Mouse (Mus musculus) thymus, postnatal 4 days (tissue): ENCODE data around the gene Sergef.
A peak's percentile ranks its signal among the peaks of the same experiment; 100 is the strongest.

Experiments used
- DNase-seq: peaks from one replicate; pipeline ENCODE4 v3.0.0; 2021

Gene Sergef

DNA sequence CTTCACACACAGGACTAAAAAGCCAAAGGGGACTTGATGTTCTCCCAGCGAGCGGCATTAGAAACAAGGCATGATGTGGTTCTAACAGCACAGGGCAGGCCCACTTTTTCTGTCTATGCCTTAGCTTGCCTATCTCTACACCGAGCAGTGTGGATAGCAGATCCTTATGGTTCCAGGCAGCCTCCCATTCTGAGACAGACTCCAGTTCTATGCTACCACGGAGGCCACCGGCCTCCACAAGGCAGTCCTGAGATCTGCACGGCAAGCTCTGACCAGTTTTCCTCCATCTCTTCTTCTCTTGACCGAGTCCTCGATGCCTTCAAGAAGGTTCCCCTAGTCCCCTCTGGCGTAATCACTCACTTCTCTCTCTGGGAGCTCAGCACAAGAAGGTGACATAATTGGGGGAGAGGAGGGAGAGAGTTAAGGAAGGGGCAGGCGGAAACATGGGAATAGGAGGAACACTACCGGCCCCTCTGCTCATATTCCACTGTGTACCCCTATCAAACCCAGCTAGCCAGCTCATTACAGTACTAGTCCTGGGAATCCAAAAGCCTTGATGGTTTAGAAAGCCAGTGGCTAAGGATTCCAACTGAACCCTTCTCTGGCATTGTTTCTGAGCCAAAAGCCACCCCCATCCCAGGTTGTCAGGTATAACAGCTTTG, 104.7 kb downstream of the Sergef start:
- no peak for DNase-seq

DNA sequence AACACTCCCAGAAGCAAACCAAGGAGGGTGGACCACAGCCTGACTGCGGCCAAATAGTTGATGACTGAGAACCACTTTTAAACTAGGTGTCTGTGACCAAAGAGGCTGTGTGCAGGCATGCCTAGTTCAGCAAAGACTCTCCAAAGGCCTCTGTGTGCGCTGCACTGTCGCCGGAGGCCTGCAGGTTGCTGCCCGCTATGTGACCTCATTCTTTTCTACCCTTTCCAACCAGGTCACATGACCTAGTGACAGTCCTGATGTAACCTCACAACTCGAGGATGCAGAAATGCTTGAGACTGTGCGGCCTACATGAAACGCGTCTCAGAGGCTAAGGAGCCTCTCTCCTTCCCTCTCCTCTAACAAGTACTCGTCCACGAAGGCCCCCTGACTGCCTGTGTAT, 106.1 kb downstream of the Sergef start:
- DNase-seq, result peak; percentile 33

DNA sequence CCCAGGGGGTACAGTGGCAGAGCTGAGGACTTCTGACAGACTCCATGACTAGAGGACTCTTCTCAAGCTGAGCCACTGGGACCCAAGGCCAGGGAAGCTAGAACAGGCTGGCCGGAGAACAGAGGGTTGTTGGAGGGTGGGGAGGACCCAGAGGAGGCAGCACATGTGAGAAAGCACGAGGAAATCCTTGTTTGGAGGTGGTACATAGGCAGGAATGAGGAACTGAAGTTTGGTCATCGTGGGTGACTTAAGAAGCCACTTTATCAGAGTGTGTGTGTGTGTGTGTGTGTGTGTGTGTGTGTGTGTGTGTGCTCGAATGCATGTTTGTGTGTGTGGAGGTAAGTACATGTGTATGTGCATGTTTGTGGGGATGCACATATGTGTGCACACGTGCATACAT, 108.3 kb downstream of the Sergef start:
- DNase-seq, result no peak

- DNase-seq, result no peak
These were observed 109.7 kb downstream of the Sergef start for GRCm38 (mm10) chr7:46529930-46530329.

GRCm38 (mm10) chr7:46529259-46529658, 110.3 kb downstream of the Sergef start:
- no peak for DNase-seq

GRCm38 (mm10) chr7:46526665-46527154, 112.9 kb downstream of the Sergef start:
- DNase-seq, result no peak

DNA sequence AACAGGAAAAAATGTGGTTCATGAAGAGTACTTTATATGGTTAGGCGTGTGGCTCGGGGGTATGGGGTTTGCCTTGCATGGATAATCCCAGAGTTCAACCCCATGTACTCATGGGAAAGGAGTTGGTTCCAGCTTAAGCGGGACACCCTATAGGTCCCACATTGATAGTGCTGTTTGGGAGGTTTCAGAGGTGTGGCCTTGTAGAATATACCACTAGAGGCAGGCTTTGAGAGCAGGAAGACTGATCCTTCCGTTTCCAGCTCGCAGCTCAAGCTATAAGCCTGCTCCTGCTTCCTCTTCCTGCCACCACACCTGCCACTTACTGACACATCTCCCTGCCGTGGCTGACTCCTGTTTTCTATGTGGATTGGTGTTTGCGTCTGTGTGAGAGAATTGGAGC, 116.4 kb downstream of the Sergef start:
- no peak for DNase-seq

DNA sequence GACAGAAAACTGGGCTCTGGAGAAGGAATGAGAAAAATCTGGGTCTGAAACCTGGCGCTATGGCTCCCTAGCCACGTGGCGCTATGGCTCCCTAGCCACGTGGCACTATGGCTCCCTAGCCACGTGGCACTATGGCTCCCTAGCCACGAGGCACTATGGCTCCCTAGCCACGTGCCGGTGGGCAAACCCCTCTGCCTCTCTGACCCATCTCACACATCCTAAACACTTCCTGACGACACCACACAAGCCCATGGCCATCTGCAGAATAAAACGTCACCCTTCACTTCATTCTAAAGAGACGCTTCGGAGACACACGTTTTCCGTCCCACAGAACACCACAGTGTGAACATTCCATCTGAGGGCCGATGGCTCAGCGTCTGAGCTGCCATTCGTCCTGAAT, 117.8 kb downstream of the Sergef start:
- no peak for DNase-seq

DNA sequence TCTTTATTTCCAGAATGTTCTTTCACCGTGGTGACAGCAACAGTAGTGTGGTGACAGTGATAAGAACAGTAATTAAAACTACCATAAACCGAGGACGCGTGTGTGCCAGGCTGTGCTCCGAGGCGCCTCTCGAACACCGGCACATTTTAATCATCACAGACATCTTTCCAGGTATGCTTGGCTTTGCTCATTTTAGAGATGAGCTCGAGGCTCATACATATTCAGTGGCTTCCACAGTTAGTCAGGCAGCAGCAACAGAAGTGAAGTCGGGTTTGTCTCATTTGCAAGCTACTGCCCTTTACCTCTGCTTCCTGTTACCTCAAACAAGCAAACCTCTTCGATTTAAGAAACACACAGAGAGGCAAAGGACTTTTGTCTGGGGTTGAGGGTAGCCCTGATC, 120.5 kb downstream of the Sergef start:
- DNase-seq, result no peak

DNA sequence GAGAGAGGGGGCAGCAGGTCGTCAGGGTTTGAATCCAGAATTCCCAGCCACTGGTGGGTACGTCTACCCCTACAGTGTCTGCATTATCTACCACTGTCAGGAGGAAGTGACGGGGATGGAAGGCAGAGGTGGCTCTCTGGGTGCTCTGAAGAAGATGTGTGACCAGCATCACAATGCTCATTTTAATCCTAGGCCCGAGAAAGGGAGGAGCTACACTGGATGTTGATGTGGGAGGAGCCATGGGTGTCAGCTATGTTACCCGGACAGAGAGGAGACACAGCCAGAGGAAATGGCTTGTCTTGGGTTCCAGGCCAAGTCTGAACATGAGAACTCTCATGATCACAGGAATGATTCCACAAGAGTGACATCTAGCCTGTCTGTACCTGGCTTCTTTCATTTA, 122.4 kb downstream of the Sergef start:
- no peak for DNase-seq

- peak; percentile 38 for DNase-seq
These were observed 123.6 kb downstream of the Sergef start for GRCm38 (mm10) chr7:46515960-46516359.

DNA sequence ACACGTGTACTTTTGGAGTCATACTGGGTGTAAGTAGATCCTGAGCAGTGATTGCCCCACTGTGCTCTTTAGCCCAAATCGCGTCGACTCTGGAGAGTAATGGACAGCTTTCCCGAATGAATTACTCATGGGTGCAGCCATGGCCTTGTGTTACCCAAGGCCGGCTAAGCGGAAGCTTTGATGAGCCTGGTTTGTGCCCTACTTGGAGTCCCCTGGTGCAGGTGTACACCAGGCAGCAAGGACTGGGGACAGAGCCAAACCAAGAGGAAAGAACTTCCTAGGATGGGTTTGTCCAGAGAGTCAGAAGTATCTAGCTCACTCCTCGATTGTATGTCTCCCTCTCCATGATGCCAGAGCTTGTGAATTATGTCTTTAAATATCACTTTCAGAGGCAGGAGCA, 124.6 kb downstream of the Sergef start:
- no peak for DNase-seq

DNA sequence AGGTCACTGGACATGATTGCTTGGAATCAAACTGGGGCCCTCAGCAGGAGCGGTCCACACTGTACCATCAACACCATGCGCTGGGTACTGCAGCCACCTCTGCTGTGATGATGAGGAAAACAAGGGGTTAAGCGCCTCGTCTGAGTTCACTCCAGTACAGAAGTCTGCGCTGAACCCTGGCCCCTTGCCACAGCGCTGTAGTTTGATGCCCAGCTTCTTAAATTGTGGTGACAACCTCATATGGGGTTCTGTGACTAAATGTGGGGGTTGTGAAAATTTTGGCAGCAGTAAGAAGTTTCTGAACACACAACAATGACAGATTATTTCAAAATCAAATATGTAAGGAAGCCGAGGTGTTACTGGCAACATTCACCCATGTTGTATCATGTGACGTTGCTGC, 126.0 kb downstream of the Sergef start:
- DNase-seq, result no peak

- DNase-seq, result no peak
These were observed 126.8 kb downstream of the Sergef start for GRCm38 (mm10) chr7:46512792-46513191.

- DNase-seq, result no peak
These were observed 128.8 kb downstream of the Sergef start for GRCm38 (mm10) chr7:46510806-46511205.

DNA sequence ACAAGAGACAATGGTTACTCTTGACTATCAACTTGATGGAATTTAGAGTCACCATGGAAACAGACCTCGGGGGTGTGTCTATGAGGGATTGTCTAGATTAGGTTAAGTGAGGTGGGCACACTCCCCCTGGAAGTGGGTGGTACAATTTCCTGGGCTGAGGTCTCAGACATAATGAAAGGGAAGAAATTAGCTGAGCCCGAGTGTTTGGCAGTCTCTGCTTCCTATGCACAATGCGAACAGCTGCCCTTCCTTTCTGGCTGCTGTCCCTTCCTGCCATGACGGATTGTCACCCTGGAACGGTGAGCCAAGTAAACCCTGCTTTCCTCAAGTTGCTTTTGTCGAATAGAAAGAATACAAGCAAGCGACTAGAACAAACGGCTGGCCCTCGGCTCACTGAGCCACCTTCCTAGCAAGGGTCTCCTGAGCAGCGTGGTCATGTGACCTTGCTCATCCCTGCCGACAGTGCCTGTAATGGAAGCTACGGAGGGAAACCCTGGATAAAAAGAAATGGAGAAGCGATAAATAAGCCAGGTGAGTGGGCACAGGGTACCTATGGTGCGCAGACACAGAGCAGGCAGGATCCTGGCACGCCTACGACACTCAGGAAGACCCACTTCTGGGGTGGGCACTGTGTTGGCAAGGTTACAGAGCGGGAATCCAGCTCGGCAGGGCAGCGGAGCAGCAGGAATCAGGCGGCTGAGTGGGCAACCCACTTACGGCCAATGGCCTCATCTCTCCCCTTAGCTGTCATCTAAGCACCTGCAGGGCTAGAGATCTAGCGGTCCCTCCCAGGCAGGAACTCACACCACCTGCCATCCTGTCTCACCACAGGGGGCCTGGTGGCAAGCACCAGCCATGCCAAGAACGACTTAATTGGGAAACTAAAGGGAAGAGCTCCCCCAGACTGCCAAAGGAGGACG, 130.0 kb downstream of the Sergef start:
- DNase-seq, result no peak

DNA sequence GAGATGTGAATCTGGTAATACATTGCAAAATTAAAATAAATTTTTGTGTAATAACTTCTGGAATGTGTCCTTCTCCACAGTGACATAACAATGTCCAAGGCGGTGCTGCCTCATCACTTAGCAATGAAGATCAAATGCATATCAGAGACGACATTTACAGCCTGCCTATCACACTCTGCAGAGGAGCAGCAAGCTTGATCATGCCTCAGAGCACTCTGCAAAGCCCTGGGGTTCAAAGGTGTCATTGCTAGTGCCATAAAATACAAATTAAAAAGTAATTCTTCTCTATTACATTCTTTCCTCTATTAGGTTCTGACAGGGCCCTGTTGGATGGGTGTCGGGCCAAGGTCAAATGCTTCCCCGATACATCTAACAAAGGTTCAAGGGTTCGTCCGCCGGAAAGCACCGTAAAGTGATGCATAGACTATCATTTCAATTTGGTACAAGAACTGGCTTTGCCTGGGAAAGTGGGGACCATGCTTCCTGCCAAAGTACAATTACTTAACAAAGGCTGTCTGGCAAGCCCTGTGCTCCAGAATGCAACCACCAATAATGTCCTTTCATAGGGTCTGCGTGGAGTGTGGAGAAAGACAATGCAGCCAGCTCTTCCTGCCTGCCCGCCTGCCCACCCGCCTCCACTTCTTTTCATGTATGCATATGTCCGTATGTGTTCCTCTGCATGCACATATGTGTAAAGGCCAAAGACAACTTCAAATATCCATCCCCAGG, 130.9 kb downstream of the Sergef start:
- DNase-seq, result no peak

DNA sequence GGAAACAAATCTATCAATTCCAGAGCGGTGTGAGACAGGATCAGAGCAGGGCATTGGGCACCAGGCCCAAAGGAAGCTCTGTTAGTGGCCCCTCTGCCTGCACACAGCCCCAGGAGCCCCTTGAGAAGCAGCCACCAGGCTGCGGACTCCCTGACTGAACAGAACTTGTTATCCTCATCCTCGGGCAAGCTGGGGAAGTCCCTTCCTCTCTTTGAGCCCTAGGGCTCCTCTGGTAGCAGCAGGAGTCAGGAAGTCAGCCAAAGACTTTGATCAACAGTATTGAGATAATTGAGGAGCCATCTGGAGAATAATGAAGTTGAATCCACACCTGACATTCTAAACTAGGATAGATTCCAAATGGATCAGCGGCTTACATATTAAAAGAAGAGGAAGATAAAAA, 135.4 kb downstream of the Sergef start:
- DNase-seq, result peak; percentile 24

DNA sequence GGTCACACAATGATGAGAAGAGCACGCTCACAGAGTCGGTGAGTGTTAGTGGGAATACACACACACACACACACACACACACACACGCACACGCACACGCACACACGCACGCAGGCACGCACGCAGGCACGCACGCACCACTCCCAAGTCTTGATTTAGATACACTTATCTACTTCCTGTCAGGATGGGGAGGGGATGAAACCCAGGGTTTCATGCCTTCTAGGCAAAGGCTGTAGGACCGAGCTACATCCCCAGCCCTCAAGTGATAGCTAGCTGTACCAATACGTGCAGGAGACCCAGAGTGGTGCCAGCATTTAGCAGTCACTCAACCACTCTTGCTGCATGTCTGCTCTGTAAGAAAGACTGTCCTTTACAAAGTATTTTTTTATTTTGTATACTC, 137.0 kb downstream of the Sergef start:
- no peak for DNase-seq

DNA sequence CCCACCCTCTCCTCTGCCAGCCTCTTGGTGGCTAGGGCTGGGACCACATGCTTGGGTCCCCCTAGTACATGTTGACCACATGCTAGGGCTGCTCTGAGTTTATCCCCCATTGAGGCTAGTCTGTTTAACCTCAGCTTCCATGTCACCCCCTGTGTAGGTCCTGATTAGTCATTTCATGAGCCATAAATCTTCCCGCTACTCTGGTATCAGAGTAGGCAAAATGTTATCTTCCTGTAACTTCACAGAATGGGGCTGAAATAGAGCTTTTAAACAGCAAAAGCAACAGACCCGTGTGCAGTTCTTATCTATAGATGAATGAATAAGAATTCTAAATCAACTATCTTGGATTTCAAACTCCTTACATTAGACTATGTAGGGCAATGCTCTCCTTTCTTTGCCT, 138.1 kb downstream of the Sergef start:
- no peak for DNase-seq

DNA sequence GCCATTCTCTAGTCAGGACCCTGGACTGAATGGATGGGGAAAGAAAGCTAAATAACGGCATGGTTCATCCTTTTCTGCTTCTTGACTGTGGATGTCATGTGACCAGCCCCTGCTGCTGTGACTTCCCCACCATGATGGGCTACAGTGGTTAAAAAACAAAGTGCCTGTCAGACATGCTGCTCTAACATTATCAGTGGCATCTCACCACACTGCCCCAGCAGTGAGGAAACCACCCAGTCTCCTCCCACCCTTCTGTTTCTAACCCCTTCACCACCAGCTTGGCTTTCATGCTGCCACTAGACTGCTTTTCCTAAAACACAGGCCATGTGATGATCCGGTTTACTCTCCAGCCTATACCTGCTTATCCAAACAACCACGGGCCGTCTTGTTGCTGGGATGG, 140.0 kb downstream of the Sergef start:
- peak; percentile 31 for DNase-seq

GRCm38 (mm10) chr7:46492134-46492678, 147.4 kb downstream of the Sergef start:
- DNase-seq, result peak; percentile 15

GRCm38 (mm10) chr7:46487354-46487753, 152.3 kb downstream of the Sergef start:
- DNase-seq, result no peak
